Mouse (Mus musculus) gastrocnemius, adult 8-10 months (tissue): ENCODE results near the gene Gba. TPM values are rescaled to one million over a fixed set of nuclear protein-coding genes. Genes with fewer than 3 reads are reported as not detected.
"Not testable (repeated sequence)": the region's sequence is repeated elsewhere in the genome, so short reads cannot be mapped to it uniquely, and the experiment has no call there.

ENCODE experiments used
- DNase-seq, 2 experiments: peaks; one replicate each; pipeline ENCODE4 v3.0.0; 2022; ENCODE audit warnings: low spot score in 2 of 2
- total RNA-seq, 4 experiments: library from RNA; stranded (reverse); gene quantifications; 2 replicates each; pipeline ENCODE4 v1.2.4; 2022

Gene Gba
- total RNA-seq, result 10 to 100 TPM; 14.4 to 21.5 (median 19.2) TPM

GRCm38 (mm10) chr3:89202253-89203141, at the start of gene Gba:
Gene Gba, plus strand, starts transcription at chr3:89202928.
- peak; percentile 69 to 70 for DNase-seq

DNA sequence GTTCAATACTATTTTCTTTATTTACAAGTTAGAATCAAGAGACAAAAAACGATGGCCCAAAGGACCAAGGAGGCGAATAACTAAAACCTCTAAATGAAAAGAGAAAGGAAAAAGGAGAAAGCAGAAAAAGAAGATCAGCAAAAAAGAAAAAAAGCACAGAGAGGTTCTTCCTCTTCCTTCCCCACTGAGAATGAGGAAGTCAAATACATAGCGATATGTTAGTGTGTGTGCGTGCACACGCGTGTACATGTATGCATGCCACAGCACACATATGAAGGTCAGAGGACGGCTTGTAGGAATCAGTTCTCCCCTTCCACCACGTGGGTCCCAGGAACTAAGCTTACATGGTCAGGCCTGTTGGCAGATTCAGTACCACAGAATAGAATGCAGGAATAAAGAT, 45.8 kb upstream of the Gba start:
- no peak for DNase-seq

DNA sequence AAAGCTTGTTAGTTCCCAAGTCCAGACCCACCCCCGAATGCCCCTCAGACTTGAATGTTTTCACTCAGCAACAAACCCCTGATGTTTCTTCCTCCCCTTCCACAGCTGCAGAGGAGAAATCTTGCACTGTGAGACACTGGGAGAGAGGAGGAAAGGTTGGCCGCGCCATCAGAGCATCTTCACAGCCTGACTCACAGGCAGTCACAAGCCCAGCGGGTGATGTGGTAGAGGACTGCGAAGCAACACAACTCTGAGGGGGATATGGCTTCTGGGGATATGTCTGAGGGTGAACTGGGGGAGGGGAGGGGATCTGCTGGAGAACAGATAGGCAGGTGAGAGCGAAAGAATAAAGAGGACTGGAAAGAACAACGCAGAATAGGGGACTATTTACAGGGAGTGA, 44.1 kb upstream of the Gba start:
- DNase-seq, result no peak

DNA sequence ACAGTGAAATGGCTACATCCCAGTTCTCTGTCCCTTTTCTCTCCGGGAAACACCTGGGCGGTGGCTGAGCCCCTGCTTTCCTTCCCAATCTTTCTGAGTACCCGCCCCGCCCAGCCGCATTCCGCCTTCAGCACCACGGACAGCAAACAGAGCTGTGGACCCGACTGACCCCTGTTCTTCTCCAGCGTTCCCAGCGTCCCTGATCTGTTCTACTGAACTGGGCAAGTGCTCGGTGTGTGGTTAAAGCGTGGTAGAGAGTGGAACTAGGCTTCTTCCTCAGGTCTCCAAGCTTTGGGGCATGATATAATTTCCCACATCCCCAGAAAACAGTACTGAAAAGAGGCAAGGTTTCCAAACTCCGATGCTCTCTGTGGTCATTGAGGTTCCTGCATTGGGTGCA, 43.5 kb upstream of the Gba start:
- no peak for DNase-seq

DNA sequence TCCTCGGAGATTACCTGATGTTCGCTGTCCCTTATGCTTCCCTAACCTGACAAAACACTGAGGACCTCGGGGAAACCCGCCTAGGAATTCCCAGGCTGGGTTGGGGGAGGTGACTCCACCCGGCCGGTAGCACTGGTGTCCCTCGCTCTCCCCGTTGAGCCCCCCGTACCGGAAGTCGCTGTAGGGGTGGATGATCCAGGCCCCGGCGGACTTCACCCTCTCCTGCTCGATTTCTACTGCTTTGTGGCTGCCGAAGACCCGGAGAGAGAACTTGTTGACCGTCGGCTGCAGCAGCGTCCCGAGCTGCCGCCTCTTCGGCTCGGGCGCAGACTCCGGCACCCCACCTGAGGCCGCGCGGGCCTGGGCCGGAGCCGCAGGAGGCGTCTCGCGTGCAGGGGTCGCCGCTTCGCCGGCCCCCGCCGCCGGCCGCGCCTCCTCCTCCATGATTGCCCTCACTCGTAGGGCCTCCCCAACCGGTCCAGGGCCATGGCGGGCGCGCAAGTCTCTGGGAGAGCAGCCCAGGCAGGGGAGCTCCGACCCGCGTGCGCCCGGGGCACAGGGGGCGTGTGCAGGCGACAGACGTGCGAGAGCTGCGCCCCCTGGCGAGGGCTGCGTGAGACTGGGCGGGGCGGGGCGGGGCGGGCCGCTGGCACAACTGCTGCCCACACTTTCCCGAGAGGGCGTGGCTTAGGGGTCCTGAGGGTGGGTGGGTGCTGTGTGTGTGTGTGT, 42.9 kb upstream of the Gba start, which contains the start of gene Hcn3:
TSS of gene Hcn3 (minus strand) at position 581 of the 729 bp plus-strand sequence.
- no peak for DNase-seq

GRCm38 (mm10) chr3:89161207-89161606, 41.5 kb upstream of the Gba start:
- DNase-seq, result not testable (repeated sequence)

- DNase-seq, result no peak
Observed at GRCm38 (mm10) chr3:89161786-89162185, 40.9 kb upstream of the Gba start.

- DNase-seq, result no peak
Observed at GRCm38 (mm10) chr3:89163123-89163522, 39.6 kb upstream of the Gba start.

- DNase-seq, result no peak
Observed at GRCm38 (mm10) chr3:89163643-89164245, 39.0 kb upstream of the Gba start.

GRCm38 (mm10) chr3:89164506-89165267, 38.0 kb upstream of the Gba start, which contains the start of gene Clk2:
Gene Clk2, plus strand, starts transcription at chr3:89164795.
- peak; percentile 91 to 93 for DNase-seq

DNA sequence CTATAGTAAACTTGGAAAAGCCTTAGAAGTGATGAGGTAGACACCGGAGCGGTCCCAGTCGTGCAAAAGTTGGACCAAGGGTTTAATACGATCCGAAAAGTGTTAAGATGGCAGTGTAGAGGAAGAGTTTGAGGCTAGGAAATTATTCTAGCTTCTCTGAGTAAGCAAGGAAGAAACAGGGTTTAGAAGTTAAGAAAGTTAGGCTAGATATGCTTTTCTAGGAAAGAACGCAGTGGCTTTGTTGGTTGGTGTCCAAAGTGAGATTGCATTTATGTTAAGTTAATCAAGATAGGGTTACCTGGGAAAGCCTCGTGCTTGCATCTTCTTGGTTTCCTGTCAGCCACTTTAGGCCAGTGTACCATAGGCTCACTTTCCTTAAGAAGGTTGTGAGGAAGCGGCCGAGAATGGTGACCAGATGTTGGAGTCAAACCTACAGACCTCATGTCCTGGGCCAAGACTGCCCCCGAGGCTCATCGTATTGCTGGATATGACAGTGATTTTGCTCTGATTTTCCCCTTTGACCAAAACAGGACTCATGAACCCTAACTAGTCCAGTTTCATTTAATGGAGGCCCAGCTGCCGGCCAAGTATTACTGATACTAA, 37.4 kb upstream of the Gba start:
- DNase-seq, result no peak

- DNase-seq, result no peak
Observed at GRCm38 (mm10) chr3:89166945-89167344, 35.8 kb upstream of the Gba start.

DNA sequence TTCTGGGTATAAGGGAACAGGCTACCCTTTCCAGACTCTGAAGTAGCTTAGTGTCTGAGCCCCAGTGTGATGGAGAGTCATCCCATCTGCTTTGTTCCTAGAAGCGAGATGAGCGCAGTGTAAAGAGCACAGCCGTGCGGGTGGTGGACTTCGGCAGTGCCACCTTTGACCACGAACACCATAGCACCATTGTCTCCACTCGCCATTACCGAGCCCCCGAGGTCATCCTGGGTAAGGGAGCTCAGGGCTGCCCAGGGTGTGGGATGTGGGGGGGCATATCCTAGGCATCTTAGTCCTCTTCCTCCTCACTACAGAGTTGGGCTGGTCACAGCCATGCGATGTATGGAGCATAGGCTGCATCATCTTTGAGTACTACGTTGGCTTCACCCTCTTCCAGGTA, 27.9 kb upstream of the Gba start:
- DNase-seq, result no peak

- no peak for DNase-seq
Observed at GRCm38 (mm10) chr3:89175544-89175943, 27.2 kb upstream of the Gba start.

- no peak for DNase-seq
Observed at GRCm38 (mm10) chr3:89176421-89176820, 26.3 kb upstream of the Gba start.

DNA sequence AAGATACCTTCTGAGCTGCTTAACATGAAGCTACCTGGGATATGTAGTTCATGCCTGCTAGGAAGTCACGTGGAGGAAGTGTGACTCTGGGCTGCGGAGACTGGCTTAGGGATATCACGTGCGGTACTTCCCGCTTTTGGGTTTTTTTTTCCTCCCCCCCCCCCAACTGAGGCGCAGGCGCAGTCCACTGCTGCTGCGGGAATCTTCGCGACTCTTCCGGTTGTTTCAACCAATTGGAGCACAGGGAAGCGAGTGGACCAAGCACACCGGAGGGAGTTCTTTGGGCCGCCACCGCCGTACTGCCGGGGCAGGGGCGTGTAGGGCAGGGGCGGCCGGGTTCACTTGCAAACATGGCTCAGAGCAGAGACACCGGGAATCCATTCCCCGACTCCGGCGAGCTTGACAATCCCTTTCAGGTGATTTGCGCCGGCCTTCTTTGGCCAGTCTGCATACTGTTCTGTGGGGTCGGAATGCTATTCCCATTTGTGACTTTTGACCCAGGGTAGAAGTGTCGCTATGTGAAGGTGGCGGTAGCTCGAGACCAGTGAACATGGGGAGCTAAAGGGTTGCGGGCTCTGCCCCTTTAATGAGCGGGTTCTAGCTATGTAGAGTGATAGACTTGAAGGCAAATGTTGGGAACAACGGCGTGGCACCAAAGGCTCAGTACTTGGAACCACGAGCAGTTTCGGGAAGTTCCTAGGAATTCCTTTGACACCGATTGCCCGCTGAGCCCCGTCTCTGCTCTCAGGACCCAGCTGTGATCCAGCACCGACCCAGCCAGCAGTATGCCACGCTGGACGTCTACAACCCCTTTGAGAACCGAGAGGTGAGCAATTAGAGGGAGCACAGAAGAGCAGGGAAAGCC, 25.3 kb upstream of the Gba start, which contains the start of gene Scamp3:
TSS of gene Scamp3 (plus strand) at position 232 of the 865 bp plus-strand sequence.
- peak; percentile 67 to 79 for DNase-seq

GRCm38 (mm10) chr3:89178107-89178385, 24.7 kb upstream of the Gba start:
- no peak for DNase-seq

GRCm38 (mm10) chr3:89179056-89179455, 23.7 kb upstream of the Gba start:
- no peak for DNase-seq

DNA sequence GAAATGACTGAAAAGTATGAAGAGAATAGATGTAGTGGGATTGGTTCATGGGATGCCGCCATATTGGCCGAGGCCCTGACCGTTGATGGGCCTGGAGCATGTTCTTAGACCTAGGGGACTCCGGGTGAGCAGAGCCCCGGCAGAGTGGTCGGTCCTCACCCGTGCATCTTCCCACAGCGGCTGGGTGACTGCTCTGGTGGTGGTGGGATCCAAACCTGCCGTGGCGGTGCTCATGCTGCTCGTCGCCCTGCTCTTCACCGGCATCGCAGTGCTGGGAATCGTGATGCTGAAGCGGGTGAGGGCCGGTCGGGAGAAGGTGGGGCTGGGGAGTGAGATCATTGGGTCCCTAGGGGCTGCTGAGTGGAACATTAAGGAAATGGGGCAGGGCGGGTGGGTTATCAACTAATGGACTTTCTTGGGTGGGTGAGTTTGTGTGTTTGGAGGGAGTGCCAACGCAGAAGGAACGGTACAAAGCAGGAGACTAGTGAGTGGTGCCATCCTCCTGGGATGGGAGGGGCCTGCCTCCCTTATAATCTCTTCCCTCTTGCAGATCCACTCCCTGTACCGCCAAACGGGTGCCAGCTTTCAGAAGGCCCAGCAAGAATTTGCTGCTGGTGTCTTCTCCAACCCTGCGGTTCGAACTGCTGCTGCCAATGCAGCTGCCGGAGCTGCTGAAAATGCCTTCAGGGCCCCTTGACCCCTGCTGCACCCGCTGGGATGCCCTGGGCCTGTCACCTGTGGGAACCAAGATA, 20.8 kb upstream of the Gba start:
- DNase-seq, result no peak
